Mouse (Mus musculus) Patski (cell line): ENCODE data around the gene Cfp. TPM values are rescaled to one million over a fixed set of nuclear protein-coding genes. Genes with fewer than 3 reads are reported as not detected.
A peak's percentile ranks its signal among the peaks of the same experiment; 100 is the strongest.

ENCODE experiments used
- ATAC-seq: fragments of 100-300 bp; one replicate; pipeline ENCODE4 v1.8.0; 2021
- CTCF ChIA-PET: fragments of 350-600 bp; sonication (Branson Sonifier 250); formaldehyde crosslinking; loops from one replicate; lab custom pipeline; 2022; ENCODE audit warnings: inconsistent platforms; lab: Charles Lee
- POLR2A ChIA-PET: fragments of 350-600 bp; sonication (Branson Sonifier 250); formaldehyde crosslinking; loops from one replicate; lab custom pipeline; 2022; ENCODE audit warnings: antibody characterized with exemption, inconsistent platforms; lab: Charles Lee
- DNase-seq: peaks from one replicate; pipeline ENCODE4 v3.0.0-alpha.2; 2011; ENCODE audit warnings: low read depth, low spot score
- H3K27me3 ChIP-seq: fragments of 371-371 bp; one replicate; pipeline ENCODE4 v1.5.1; 2021
- CTCF ChIP-seq: fragments of 100-300 bp; IDR thresholded peaks from one replicate; pipeline ENCODE4 v1.5.1; 2021
- in situ Hi-C: fragments of 300-500 bp; cut with MboI; formaldehyde crosslinking; loops from 3 replicates; pipeline ENCODE4 v1.11.1; 2018; ENCODE audit warnings: low pct_unique_long_range_greater_than_20kb, mixed read lengths
- polyA plus RNA-seq: library from polyadenylated mRNA; unstranded; gene quantifications from one replicate; pipeline ENCODE4 v1.2.3, GENCODE M21; 2021

Gene Cfp
- 2.3 TPM for polyA plus RNA-seq

DNA sequence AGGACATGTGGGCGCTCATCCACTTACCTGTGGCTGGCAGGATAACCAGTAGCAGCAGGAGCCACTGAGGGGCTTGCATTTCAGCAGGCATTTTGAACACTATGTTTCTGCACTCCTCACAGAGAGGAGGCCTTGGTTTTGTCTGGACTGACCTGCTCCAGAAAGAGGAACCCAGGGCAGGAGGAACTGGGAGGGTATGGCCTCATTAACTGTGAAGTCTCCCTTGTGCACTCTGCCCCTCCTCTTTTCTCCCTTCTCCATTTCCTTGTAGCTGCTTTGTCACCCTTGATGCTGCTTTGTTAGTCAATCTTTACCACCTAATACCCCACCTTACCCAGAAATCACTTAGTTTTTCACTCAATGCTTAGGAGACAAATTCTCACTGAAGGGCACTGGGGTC, at the start of gene Cfp:
TSS of gene Cfp (minus strand) at position 192 of the 400 bp plus-strand sequence.
- ChIA-PET CTCF (no interaction called here), POLR2A (interaction anchor here (0.6 kb wide), 1 partner anchor 408 kb away, joined by 4 read pairs; no protein-coding TSS in a partner anchor)
- DNase-seq = no peak
- no peak for ATAC-seq
- H3K27me3 ChIP-seq = no peaks in the 10 kb centered on the region
- no peak for TF ChIP-seq CTCF
- in situ Hi-C loops = no loop called here

DNA sequence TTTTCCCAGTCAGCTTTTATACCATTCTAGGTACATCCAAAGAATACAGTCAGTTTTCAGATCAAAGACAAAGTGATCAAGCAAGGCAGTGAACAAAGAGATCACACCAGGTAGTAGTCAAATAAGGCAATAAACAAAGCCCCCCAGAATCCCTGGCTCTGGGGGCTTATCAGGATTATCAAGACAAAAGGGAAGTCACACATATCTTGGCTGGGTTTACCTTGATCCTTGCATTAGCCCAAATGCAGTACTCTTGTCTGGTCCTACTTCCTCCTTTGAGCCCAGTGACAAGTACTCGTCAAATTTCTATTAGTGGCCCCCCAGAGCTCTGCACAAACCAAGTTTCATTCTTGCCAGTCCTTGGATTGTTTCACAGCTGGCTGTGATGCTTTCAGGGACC, 49.5 kb upstream of the Cfp start:
- ATAC-seq (no peak), DNase-seq (no peak)
- in situ Hi-C loops = no loop called here
- H3K27me3 ChIP-seq = peaks cover 6% of the 10 kb centered on the region
- ChIA-PET POLR2A (no interaction called here), CTCF (no interaction called here)
- TF ChIP-seq CTCF = no peak

DNA sequence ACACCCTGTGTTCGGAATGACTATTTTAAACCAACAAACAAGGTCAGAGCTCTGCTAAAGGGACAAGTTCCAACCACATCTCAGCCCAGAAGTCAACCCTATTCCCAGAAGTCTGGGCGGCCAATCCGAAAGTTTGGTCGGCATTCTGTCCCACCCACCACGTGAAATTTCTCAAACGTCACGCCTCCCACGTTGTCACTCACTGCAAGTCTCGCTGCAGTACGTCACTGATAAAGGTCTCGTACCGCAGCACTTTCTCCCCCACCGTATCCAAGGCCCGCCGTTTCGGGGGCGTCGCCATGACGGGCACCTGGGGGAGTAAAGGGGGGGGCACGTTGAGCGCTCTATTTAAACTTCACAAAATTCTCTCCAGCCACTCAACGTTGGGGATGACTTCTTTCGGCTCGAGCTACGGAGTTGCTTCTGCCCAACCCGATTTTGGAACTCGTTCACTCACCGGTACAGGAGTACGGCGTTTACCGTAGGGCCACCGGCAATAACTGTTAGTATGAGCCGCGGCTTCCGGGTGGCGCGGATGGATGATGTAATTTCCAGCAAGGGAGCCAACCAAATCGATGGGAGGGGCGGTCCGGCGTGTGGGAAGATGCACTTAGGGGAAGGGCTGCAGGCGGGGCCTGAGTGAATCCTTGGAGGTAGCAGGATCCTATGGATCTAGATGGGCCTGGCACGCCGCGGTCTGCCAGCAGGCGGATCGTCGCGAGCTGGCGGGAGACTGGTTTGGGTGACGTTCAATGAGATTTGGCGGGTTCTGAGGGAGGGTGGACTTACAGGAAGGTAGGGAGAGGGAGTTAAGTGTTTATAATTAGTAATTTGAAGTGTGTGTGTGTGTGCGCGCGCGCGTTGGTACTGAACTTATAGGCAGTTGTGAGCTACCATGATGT, 30.4 kb upstream of the Cfp start, which contains the start of gene Uxt:
TSS of gene Uxt (minus strand) at position 541 of the 902 bp plus-strand sequence.
- no peak for TF ChIP-seq CTCF
- ChIA-PET CTCF (no interaction called here), POLR2A (interaction anchor here (1.1 to 1.6 kb wide), 2 partner anchors 12 to 536 kb away, joined by 3 to 4 read pairs; partner anchors contain the start of genes Elk1 and Jade3)
- peaks cover 12% of the 10 kb centered on the region for H3K27me3 ChIP-seq
- DNase-seq (no peak), ATAC-seq (peak; percentile 96)
- in situ Hi-C loops = loop anchor here (5.0 kb wide), 1 partner anchor 51 kb away; no protein-coding TSS in a partner anchor

DNA sequence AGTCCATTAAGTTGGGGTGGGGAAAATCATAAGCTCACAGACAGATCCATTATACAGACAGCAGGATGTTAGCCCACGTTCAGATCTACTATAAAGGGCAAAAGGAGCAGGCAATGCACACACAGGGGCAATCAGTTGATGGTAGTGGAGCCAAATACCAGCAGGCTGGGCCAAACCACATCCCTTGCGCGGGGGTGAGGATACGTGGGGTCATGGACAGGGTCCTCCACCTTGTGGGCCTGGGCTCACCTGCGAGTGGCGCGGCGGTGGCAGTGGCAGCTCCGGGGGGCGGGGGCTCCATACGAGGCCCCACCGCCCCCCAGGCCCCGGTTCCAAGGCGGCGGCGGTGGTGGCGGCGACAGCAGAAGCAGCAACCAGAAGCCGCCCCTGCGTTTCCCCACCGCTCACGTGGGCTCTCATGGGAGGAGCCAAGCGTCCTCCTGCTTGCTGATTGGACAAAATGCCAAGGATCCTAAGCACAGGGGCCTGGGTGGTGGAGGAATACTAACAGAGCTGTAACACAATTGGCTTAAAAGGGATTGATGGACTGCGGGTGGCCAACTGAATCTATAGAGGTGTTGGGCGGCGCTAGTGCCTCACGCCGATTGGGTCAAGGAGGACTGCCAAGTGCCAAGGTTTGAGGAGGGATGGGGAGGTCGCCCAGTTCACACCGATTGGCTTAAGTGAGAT, 19.0 kb upstream of the Cfp start, which contains the start of gene Elk1:
TSS of gene Elk1 (minus strand) at position 418 of the 690 bp plus-strand sequence.
- ATAC-seq (peak; percentile 96), DNase-seq (peak; percentile 53)
- TF ChIP-seq CTCF = no peak
- CTCF ChIA-PET = interaction anchor here (1.9 kb wide), 1 partner anchor 121 kb away, joined by 6 read pairs; no protein-coding TSS in a partner anchor
- peaks cover 3% of the 10 kb centered on the region for H3K27me3 ChIP-seq
- POLR2A ChIA-PET = interaction anchor here (0.7 to 1.1 kb wide), 2 partner anchors 11 to 444 kb away, joined by 3 to 4 read pairs; partner anchors contain the start of gene Uxt
- in situ Hi-C loops = loop anchor here (10.0 kb wide), 1 partner anchor 286 kb away; no protein-coding TSS in a partner anchor

DNA sequence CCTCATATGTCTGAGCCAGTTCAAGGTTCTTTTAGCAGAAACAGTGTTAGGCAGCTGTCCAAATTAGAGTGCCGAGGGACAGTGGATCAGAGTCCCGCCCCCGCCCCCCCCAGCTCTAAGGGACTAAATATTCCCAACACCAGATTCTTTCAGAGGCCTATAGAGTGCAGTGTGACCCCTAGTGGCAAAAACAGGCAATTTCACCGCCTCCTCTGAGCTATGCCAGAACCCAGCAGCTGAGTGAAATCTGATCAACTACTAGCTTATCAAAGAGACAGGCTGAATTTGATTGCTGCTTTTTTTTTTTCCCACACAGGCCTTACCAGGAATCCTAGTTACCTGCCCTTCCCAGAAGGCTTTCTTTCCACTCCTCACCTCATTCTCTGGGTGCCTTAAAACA, 14.7 kb upstream of the Cfp start:
- POLR2A ChIA-PET = no interaction called here

DNA sequence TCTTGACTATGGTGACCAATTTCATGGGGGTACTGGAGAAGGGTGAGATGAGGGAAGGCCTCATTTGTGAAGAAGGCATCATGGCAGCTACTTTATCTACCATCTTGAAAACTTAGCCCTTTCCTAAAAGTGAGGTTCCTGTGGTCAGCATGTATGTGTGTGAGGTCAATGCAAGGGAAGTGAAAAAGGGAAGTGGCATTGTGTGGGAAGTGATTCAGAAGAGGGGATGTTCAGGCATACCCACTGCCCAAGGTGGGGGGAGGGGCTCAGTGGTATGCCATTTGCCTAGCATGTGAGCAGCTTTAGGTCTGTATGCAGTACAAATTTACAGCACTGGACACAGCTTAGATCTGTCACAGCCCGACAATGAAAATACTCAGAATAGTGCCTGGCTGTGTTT, 608 bp upstream of the Cfp start:
- DNase-seq (no peak), ATAC-seq (no peak)
- in situ Hi-C loops = no loop called here
- TF ChIP-seq CTCF = no peak
- POLR2A ChIA-PET = interaction anchor here (0.6 kb wide), 1 partner anchor 408 kb away, joined by 4 read pairs; no protein-coding TSS in a partner anchor
- CTCF ChIA-PET = no interaction called here
- no peaks in the 10 kb centered on the region for H3K27me3 ChIP-seq

More for the DNA sequence above, 14.7 kb upstream of the Cfp start:
- no peak for ATAC-seq
- in situ Hi-C loops = loop anchor here (5.0 kb wide), 1 partner anchor 114 kb away; no protein-coding TSS in a partner anchor
- H3K27me3 ChIP-seq = peaks cover 2% of the 10 kb centered on the region
- TF ChIP-seq CTCF = peak; percentile 65
- CTCF ChIA-PET = interaction anchor here (0.8 to 1.7 kb wide), 11 partner anchors 9 to 142 kb away, joined by 3 to 14 read pairs (median 4); no protein-coding TSS in a partner anchor
- no peak for DNase-seq

DNA sequence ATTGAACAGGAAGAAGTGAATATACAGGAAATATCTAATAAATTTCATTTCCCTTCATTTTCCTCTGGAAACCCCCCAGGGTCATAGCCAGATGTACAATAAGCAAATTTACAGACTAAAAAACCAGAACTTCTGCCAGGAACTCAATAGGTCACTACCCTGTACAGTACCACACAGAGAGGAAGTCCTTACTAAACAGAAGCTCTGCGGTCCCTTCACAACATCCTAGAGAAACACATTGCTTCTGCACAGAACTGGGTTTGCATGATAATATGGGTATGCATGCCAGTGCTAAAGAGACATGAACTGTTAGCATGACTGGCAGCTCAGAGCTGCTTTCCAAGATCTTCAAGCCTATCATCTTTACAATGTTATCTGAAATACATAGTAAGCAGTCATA, 1.5 kb downstream of the Cfp start:
- H3K27me3 ChIP-seq = no peaks in the 10 kb centered on the region
- in situ Hi-C loops = no loop called here
- TF ChIP-seq CTCF = no peak
- no peak for ATAC-seq
- POLR2A ChIA-PET = no interaction called here
- CTCF ChIA-PET = interaction anchor here (1.1 kb wide), 1 partner anchor 12 kb away, joined by 3 read pairs; no protein-coding TSS in a partner anchor
- no peak for DNase-seq

DNA sequence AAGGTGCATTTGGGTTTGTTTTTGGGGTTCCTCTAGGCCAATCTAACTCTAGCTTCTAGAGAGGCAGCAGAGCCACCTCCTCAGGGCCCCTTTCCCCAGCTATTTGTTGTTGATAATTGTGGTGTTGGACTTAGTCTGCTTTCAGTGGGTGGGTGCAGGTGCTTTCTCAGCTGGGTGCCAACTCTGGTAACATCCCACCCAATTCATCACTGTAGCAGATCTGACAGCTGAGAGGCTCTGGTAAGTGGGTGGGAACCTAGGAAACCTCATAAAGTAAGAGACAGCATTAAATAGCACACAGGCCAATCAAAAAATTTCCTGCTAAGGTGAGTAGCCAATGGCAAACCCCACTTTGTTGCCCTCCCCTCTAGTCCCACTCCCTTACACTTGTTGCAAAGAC, 6.4 kb downstream of the Cfp start:
- in situ Hi-C loops = no loop called here
- no peak for TF ChIP-seq CTCF
- peaks cover 11% of the 10 kb centered on the region for H3K27me3 ChIP-seq
- ChIA-PET CTCF (no interaction called here), POLR2A (no interaction called here)
- DNase-seq (no peak), ATAC-seq (no peak)

DNA sequence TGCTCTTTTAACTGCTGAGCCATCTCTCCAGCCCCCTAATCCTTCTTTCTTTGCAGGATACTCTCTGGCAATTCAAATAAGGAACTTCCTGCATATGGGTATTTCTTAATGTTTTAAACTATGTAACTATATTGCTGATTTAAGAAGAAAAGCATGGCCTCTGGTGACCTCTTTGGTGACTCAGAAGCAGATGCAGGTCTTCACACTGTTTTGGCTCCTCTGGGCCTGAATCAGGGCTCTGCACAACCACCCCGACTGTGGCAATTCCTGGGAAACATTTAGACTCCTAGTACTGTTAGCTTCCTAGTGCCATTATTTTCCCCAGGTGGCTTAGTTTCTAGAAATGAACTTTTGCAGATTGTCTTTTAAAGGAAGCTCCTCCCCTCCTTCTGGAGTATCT, 7.8 kb downstream of the Cfp start:
- no peak for TF ChIP-seq CTCF
- CTCF ChIA-PET = interaction anchor here (1.4 kb wide), 1 partner anchor 23 kb away, joined by 3 read pairs; no protein-coding TSS in a partner anchor
- peaks cover 11% of the 10 kb centered on the region for H3K27me3 ChIP-seq
- ATAC-seq (no peak), DNase-seq (no peak)
- POLR2A ChIA-PET = no interaction called here
- in situ Hi-C loops = no loop called here

DNA sequence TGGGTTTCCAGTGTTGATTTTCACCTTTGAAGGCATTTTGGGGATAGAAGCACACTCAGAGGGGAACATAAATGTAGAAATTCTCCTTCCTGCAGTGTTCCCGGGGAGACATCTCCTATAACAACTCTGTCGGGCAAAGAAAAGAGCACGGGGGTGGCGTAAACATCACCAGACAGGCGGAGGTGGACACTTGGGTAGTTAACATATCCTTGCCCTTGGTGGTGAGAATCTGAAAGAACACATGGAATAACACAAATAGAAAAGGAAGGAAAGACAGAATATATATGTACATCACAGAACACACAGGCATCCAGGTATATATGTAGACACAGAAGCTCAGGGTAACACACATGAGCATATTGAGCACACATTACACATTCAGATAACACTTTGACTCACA, 10.0 kb downstream of the Cfp start:
- ATAC-seq (no peak), DNase-seq (no peak)
- in situ Hi-C loops = no loop called here
- CTCF ChIA-PET = no interaction called here
- no peak for TF ChIP-seq CTCF
- peaks cover 11% of the 10 kb centered on the region for H3K27me3 ChIP-seq
- POLR2A ChIA-PET = no interaction called here
